Mouse (Mus musculus) embryonic facial prominence, embryonic 10.5 days (tissue): ENCODE results near the gene Satl1. TPM values are rescaled to one million over a fixed set of nuclear protein-coding genes. Genes with fewer than 3 reads are reported as not detected.
"Not testable (repeated sequence)": the region's sequence is repeated elsewhere in the genome, so short reads cannot be mapped to it uniquely, and the experiment has no call there.

Experiments used
- DNase-seq: peaks from one replicate; pipeline ENCODE4 v3.0.0-alpha.2; 2017; ENCODE audit warnings: low spot score
- H3K27ac ChIP-seq: fragments of 300-500 bp; sonication (generic); replicated peaks from 2 replicates; pipeline ENCODE4 v1.5.1; 2016; ENCODE audit warnings: mild to moderate bottlenecking
- H3K27me3 ChIP-seq: fragments of 300-500 bp; sonication (generic); replicated peaks from 2 replicates; pipeline ENCODE4 v1.6.1; 2016; ENCODE audit warnings: low read depth, mild to moderate bottlenecking; ENCODE audit not compliant: poor library complexity, severe bottlenecking
- H3K36me3 ChIP-seq: fragments of 300-500 bp; sonication (generic); replicated peaks from 2 replicates; pipeline ENCODE4 v1.6.1; 2016; ENCODE audit warnings: mild to moderate bottlenecking, moderate library complexity
- H3K4me1 ChIP-seq: fragments of 300-500 bp; sonication (generic); 2 replicates; pipeline ENCODE4 v1.6.1; 2016
- H3K4me3 ChIP-seq: fragments of 300-500 bp; sonication (generic); 2 replicates; pipeline ENCODE4 v1.5.1; 2016; ENCODE audit warnings: mild to moderate bottlenecking, moderate library complexity
- H3K9me3 ChIP-seq: fragments of 300-500 bp; sonication (generic); 2 replicates; pipeline ENCODE4 v1.6.1; 2016; ENCODE audit warnings: mild to moderate bottlenecking
- WGBS: fragments of 180-500 bp; shearing (Covaris S2); methylation state at CpG from one replicate; pipeline ENCODE4 v1.1.7; 2016; 5-methylcytosine and 5-hydroxymethylcytosine counted together
- polyA plus RNA-seq: library from polyadenylated mRNA; unstranded; fragments of >200 nt; fragmentation: Nextera tagmentation; extraction: Ambion mirVana; gene quantifications from 2 replicates; pipeline ENCODE4 v1.2.1, GENCODE M21; 2016

Satl1 gene
- 0.10 TPM in 1 of 2 replicates, not detected in the other for polyA plus RNA-seq

GRCm38 (mm10) chrX:112406679-112407078 lies at the start of gene Satl1:
Gene Satl1 (minus strand): TSS chrX:112406779.
- Histone ChIP-seq H3K9me3 (no peaks in the 10 kb centered on the region), H3K27me3 (no peaks in the 10 kb centered on the region), H3K4me3 (no peak within 1 kb of the TSS), H3K36me3 (no peaks in the 10 kb centered on the region), H3K4me1 (no peaks in the 10 kb centered on the region), H3K27ac (no peak within 1 kb of the TSS)
- 87% methylated on average over 3 of the region's 3 CpGs for whole genome bisulfite sequencing
- DNase-seq = no peak

GRCm38 (mm10) chrX:112438064-112438463 lies 31.5 kb upstream of the Satl1 start:
- no peak for DNase-seq
- no peaks in the 10 kb centered on the region for H3K4me1 ChIP-seq
- no peaks in the 10 kb centered on the region for H3K27me3 ChIP-seq
- WGBS = 80% methylated on average over 2 of the region's 2 CpGs
- no peak overlapping the region for H3K27ac ChIP-seq
- H3K4me3 ChIP-seq = no peak overlapping the region
- H3K9me3 ChIP-seq = no peaks in the 10 kb centered on the region
- no peaks in the 10 kb centered on the region for H3K36me3 ChIP-seq

GRCm38 (mm10) chrX:112437580-112437979 lies 31.0 kb upstream of the Satl1 start:
- H3K27ac ChIP-seq = no peak overlapping the region
- H3K27me3 ChIP-seq = no peaks in the 10 kb centered on the region
- no peaks in the 10 kb centered on the region for H3K36me3 ChIP-seq
- WGBS = 77% methylated on average over 1 of the region's 1 CpGs
- H3K4me3 ChIP-seq = no peak overlapping the region
- H3K9me3 ChIP-seq = no peaks in the 10 kb centered on the region
- no peak for DNase-seq
- no peaks in the 10 kb centered on the region for H3K4me1 ChIP-seq

GRCm38 (mm10) chrX:112422998-112423397 lies 16.4 kb upstream of the Satl1 start:
- H3K9me3 ChIP-seq, H3K4me1 ChIP-seq, H3K36me3 ChIP-seq, H3K4me3 ChIP-seq, DNase-seq, H3K27me3 ChIP-seq, H3K27ac ChIP-seq: not testable (repeated sequence)
- WGBS = 46% methylated on average over 2 of the region's 2 CpGs

- WGBS = 65% methylated on average over 2 of the region's 2 CpGs
Measured at GRCm38 (mm10) chrX:112412309-112412708, 5.7 kb upstream of the Satl1 start.

GRCm38 (mm10) chrX:112370577-112371410 lies 35.8 kb downstream of the Satl1 start:
- WGBS = 82% methylated on average over 5 of the region's 5 CpGs
- H3K9me3 ChIP-seq, H3K27ac ChIP-seq, H3K4me3 ChIP-seq, H3K27me3 ChIP-seq, H3K4me1 ChIP-seq, H3K36me3 ChIP-seq: not testable (repeated sequence)
- DNase-seq = peak; percentile 32

More at GRCm38 (mm10) chrX:112412309-112412708, 5.7 kb upstream of the Satl1 start:
- no peaks in the 10 kb centered on the region for H3K36me3 ChIP-seq
- H3K4me3 ChIP-seq = no peak overlapping the region
- no peaks in the 10 kb centered on the region for H3K27me3 ChIP-seq
- DNase-seq = no peak
- no peak overlapping the region for H3K27ac ChIP-seq
- no peaks in the 10 kb centered on the region for H3K9me3 ChIP-seq
- H3K4me1 ChIP-seq = no peaks in the 10 kb centered on the region

GRCm38 (mm10) chrX:112368426-112368825 lies 38.2 kb downstream of the Satl1 start:
- DNase-seq = no peak
- Histone ChIP-seq H3K4me1 (no peaks in the 10 kb centered on the region), H3K27me3 (no peaks in the 10 kb centered on the region), H3K4me3 (no peak overlapping the region), H3K9me3 (peaks cover 6% of the 10 kb centered on the region), H3K36me3 (peaks cover 6% of the 10 kb centered on the region; the same call in 1 of the 2 replicates), H3K27ac (no peak overlapping the region)
- 49% methylated on average over 4 of the region's 4 CpGs for WGBS

GRCm38 (mm10) chrX:112348395-112348791 lies 58.2 kb downstream of the Satl1 start:
- DNase-seq = no peak
- 44% methylated on average over 3 of the region's 3 CpGs for WGBS

GRCm38 (mm10) chrX:112347467-112348394 lies 58.8 kb downstream of the Satl1 start:
- no peaks in the 10 kb centered on the region for H3K4me1 ChIP-seq

More at GRCm38 (mm10) chrX:112348395-112348791, 58.2 kb downstream of the Satl1 start:
- H3K27ac ChIP-seq = no peak overlapping the region
- no peaks in the 10 kb centered on the region for H3K27me3 ChIP-seq
- no peaks in the 10 kb centered on the region for H3K4me1 ChIP-seq
- no peak overlapping the region for H3K4me3 ChIP-seq
- H3K36me3 ChIP-seq = no peaks in the 10 kb centered on the region
- H3K9me3 ChIP-seq = no peaks in the 10 kb centered on the region

GRCm38 (mm10) chrX:112339486-112339885 lies 67.1 kb downstream of the Satl1 start:
- H3K36me3 ChIP-seq = peaks cover 10% of the 10 kb centered on the region; the same call in 1 of the 2 replicates
- H3K9me3 ChIP-seq = no peaks in the 10 kb centered on the region
- H3K4me1 ChIP-seq = no peaks in the 10 kb centered on the region
- DNase-seq = no peak
- H3K4me3 ChIP-seq = no peak overlapping the region
- WGBS = 82% methylated on average over 3 of the region's 3 CpGs
- no peaks in the 10 kb centered on the region for H3K27me3 ChIP-seq
- H3K27ac ChIP-seq = no peak overlapping the region

More at GRCm38 (mm10) chrX:112347467-112348394, 58.8 kb downstream of the Satl1 start:
- Histone ChIP-seq H3K27me3 (no peaks in the 10 kb centered on the region), H3K27ac (no peak overlapping the region), H3K4me3 (no peak overlapping the region), H3K36me3 (no peaks in the 10 kb centered on the region), H3K9me3 (no peaks in the 10 kb centered on the region)
- DNase-seq = no peak
- WGBS = 66% methylated on average over 4 of the region's 4 CpGs
